Mouse (Mus musculus) hindbrain, embryonic 13.5 days (tissue): ENCODE measurements around the gene Celsr2. TPM values are rescaled to one million over a fixed set of nuclear protein-coding genes. Genes with fewer than 3 reads are reported as not detected.
A peak's percentile ranks its signal among the peaks of the same experiment; 100 is the strongest.

Experiments used
- ATAC-seq: fragments of 200-750 bp; cut with Nextera tagmentation; 2 replicates; pipeline ENCODE4 v1.8.0; 2017; ENCODE audit warnings: moderate TSS enrichment; ENCODE audit not compliant: low FRiP score
- H3K27ac ChIP-seq: fragments of 300-500 bp; sonication (generic); 2 replicates; pipeline ENCODE4 v1.5.1; 2015; ENCODE audit warnings: inconsistent platforms, mild to moderate bottlenecking, moderate library complexity
- H3K27me3 ChIP-seq: fragments of 300-500 bp; sonication (generic); 2 replicates; pipeline ENCODE4 v1.6.1; 2015; ENCODE audit warnings: mild to moderate bottlenecking, inconsistent platforms
- H3K36me3 ChIP-seq: fragments of 300-500 bp; sonication (generic); 2 replicates; pipeline ENCODE4 v1.6.1; 2015; ENCODE audit warnings: mild to moderate bottlenecking, inconsistent platforms
- H3K4me1 ChIP-seq: fragments of 300-500 bp; sonication (generic); replicated peaks from 2 replicates; pipeline ENCODE4 v1.6.1; 2015; ENCODE audit warnings: inconsistent platforms
- H3K4me2 ChIP-seq: fragments of 300-500 bp; sonication (generic); 2 replicates; pipeline ENCODE4 v1.6.1; 2015; ENCODE audit warnings: inconsistent platforms, mild to moderate bottlenecking, moderate library complexity
- H3K4me3 ChIP-seq: fragments of 300-500 bp; sonication (generic); 2 replicates; pipeline ENCODE4 v1.5.1; 2015; ENCODE audit warnings: mild to moderate bottlenecking, inconsistent platforms
- H3K9ac ChIP-seq: fragments of 300-500 bp; sonication (generic); 2 replicates; pipeline ENCODE4 v1.6.1; 2015; ENCODE audit warnings: mild to moderate bottlenecking, inconsistent platforms
- H3K9me3 ChIP-seq: fragments of 300-500 bp; sonication (generic); 2 replicates; pipeline ENCODE4 v1.6.1; 2016; ENCODE audit warnings: inconsistent platforms
- WGBS: fragments of 180-500 bp; shearing (Covaris S2); methylation state at CpG from one replicate; pipeline ENCODE4 v1.1.7; 2015; 5-methylcytosine and 5-hydroxymethylcytosine counted together
- polyA plus RNA-seq: library from polyadenylated mRNA; unstranded; fragments of >200 nt; fragmentation: Nextera tagmentation; extraction: Ambion mirVana; gene quantifications from 2 replicates; pipeline ENCODE4 v1.2.1, GENCODE M21; 2015

The Celsr2 gene
- polyA plus RNA-seq, 1 experiment from 2014 or later, result 50.5 TPM

DNA sequence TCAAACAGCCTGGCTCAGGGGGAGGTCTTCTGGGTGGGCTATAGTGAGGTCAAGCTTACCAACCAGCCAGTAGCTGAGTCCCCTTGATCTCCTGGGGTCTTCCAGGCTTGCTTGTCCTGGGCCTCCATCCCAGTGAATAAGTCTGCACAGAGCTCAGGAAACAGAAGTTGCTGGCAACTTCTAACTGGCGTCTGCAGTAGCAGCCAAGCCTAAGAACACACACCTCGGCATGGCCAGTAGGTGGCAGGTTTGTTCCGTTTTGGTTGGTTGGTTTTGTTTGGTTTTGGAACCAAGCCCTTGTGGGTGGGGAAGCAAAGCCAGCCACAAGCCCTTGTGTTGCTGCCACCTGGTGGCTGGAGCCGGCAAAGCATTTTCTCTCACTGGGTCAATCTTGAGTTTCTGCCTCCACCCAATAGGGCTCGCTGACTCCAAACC, 26.2 kb downstream of the Celsr2 start:
- Histone ChIP-seq H3K4me3 (no peak overlapping the region), H3K36me3 (peaks cover 32% of the 10 kb centered on the region), H3K9me3 (no peaks in the 10 kb centered on the region), H3K27ac (peak overlapping the region; percentile 64; the same call in 1 of the 2 replicates), H3K4me1 (peaks cover 24% of the 10 kb centered on the region), H3K27me3 (no peaks in the 10 kb centered on the region), H3K4me2 (no peak overlapping the region), H3K9ac (no peak overlapping the region)
- WGBS, result 3% methylated on average over 5 of the region's 5 CpGs
- ATAC-seq, result peak; percentile 70

DNA sequence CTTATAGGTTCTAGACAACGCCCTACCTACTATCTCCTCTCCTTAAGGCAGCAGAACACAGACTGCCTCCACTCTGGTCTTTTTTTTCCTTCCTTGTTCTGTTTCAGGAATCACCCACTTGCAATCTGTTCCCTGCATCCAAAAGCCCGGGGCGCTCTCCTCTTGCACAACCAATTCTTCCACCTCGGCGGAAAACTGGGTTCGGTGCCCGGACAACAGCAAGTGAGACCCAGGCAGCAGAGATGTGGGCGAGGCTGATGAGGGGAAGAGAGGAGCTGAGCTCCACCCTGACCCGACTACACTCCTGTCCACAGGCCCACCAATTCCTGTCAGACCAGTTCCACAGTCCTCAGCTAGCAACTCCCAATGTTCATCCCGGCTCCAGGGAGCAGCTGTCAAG, 29.2 kb downstream of the Celsr2 start:
- Histone ChIP-seq H3K9ac (no peak overlapping the region), H3K27ac (no peak overlapping the region), H3K36me3 (peaks cover 3% of the 10 kb centered on the region; the same call in 1 of the 2 replicates), H3K27me3 (no peaks in the 10 kb centered on the region), H3K4me2 (no peak overlapping the region), H3K4me3 (no peak overlapping the region), H3K9me3 (no peaks in the 10 kb centered on the region), H3K4me1 (peaks cover 28% of the 10 kb centered on the region)
- 89% methylated on average over 10 of the region's 10 CpGs for WGBS
- ATAC-seq, result no peak

DNA sequence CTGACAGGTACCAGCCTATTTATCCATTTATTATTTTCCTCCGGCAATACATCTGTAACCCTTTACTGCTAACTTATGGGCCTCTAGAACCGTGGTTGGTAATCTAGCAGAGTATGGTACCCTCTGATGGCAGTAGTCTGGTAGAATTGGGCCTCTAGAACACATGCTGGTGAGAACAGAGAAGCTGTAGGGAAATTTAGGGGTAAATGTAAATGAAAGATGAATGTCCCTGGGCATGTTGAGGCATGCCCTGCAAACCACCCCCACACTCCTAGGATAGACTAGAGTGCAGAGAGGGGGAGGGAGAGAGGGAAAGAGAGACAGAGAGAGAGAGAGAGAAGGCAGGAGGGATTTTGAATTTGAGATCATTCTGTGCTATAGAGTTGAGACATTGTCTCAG, 30.9 kb downstream of the Celsr2 start:
- peak overlapping the region; percentile 63; the same call in 1 of the 2 replicates for H3K9ac ChIP-seq
- WGBS, result 29% methylated on average over 2 of the region's 2 CpGs
- H3K4me2 ChIP-seq, result peak overlapping the region; percentile 60
- peaks cover 26% of the 10 kb centered on the region for H3K4me1 ChIP-seq
- no peaks in the 10 kb centered on the region for H3K9me3 ChIP-seq
- peak overlapping the region; percentile 59 for H3K4me3 ChIP-seq
- no peak overlapping the region for H3K27ac ChIP-seq
- no peaks in the 10 kb centered on the region for H3K27me3 ChIP-seq
- no peaks in the 10 kb centered on the region for H3K36me3 ChIP-seq
- no peak for ATAC-seq

DNA sequence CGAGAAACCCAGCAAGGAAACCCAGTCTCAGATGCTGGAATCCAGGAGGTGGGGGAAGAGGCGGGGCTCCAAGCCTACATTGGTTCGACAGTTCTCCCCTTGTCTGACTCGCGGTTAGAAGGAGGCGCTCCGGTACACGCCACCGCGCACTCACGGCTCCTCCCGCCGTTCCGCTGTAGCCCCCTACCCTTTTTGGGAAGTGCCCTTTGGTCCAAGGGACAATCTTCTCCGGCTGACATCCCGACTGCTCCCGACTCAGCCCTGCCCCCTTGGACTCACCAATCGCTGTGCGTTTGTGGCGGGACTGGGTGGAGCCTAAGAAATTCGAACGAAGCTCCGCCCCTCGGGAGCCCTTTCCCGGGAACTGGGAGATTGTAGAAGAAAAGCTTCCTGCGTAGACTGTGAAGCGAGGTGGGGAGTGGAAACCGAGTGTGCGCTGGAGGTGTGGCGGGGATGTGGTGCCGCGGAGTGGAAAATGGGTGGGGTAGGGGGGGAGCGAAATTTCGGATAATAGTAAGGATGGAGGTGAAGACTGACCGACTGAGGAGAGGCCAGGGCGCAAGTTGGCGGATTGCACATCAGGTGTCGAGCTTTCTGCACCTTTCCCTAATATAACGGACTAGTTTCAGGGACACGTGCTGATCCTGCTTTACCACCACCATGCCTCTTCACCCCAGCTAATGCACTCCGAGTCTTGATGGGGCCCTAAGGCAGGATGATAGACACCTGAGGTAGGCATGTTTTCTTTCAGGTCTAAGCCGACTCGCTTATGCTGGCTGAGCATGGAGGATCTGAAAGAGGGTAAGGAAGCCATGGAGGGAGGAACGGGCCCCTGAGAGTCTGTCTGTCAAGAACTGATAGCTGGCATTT, 31.6 kb downstream of the Celsr2 start, which contains the start of gene Psrc1:
Gene Psrc1 (plus strand): TSS at position 355 of the 870 bp plus-strand sequence.
- peaks cover 26% of the 10 kb centered on the region for H3K4me1 ChIP-seq
- no peaks in the 10 kb centered on the region for H3K9me3 ChIP-seq
- H3K27ac ChIP-seq, result peak within 1 kb of the TSS; percentile 70; the same call in 1 of the 2 replicates
- peak within 1 kb of the TSS; percentile 59 for H3K4me3 ChIP-seq
- no peaks in the 10 kb centered on the region for H3K36me3 ChIP-seq
- peak; percentile 92 for ATAC-seq
- H3K4me2 ChIP-seq, result peak within 1 kb of the TSS; percentile 60
- H3K9ac ChIP-seq, result peak within 1 kb of the TSS; percentile 63
- 1% methylated on average over 44 of the region's 44 CpGs for WGBS
- H3K27me3 ChIP-seq, result no peaks in the 10 kb centered on the region

DNA sequence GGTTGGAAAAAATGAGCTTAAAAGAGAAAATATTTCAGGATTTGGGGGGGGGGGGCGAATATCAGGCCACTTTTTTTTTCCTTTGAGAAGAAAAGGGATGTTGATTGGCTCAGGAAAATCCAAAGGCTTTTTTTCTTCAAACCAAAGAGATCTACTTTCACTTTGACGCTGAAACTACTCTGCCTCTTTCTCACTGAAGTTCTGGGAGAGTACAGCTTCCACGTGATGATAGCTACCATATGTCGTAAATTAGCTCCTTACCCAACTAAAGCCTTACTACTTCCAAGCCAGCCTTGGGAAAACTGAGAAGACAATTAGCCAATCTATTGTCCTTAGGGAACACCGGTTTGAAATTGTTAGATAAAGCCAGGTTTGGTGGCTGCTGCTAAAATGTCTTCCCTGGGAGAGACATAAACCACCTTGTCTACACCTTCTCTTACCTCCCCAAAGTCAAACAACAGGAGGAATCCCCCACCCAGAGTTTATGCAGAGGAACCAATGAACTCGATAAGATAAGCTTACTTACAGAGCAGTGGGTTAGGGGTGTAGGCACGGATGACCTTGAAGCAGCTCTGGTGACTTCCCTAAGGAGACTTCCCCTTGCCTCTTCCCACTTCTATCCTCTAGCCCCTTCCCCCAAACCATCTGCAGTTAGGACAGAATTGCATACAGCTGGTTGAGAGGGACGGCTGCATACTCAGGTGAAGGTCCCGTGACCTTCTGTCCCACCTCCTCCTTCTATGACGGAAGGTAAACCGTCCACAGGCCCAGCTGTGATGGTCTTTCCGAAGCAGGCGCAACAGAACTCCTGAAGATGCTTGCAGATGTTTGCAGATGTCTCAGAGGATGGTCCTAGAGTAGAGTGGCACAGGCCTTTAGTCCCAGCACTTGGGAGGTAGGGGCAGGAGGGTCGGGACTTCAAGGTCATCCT, 33.1 kb downstream of the Celsr2 start:
- Histone ChIP-seq H3K4me2 (no peak overlapping the region), H3K27ac (no peak overlapping the region), H3K4me1 (peaks cover 26% of the 10 kb centered on the region), H3K36me3 (no peaks in the 10 kb centered on the region), H3K9ac (no peak overlapping the region), H3K9me3 (no peaks in the 10 kb centered on the region), H3K27me3 (no peaks in the 10 kb centered on the region), H3K4me3 (no peak overlapping the region)
- WGBS, result 80% methylated on average over 14 of the region's 14 CpGs
- no peak for ATAC-seq

GRCm38 (mm10) chr3:108380695-108381094, 34.7 kb downstream of the Celsr2 start:
- Histone ChIP-seq H3K9ac (no peak overlapping the region), H3K36me3 (no peaks in the 10 kb centered on the region), H3K4me2 (no peak overlapping the region), H3K27me3 (no peaks in the 10 kb centered on the region), H3K27ac (no peak overlapping the region), H3K4me3 (no peak overlapping the region), H3K4me1 (peaks cover 26% of the 10 kb centered on the region), H3K9me3 (no peaks in the 10 kb centered on the region)
- WGBS, result 80% methylated on average over 6 of the region's 6 CpGs
- ATAC-seq, result no peak

GRCm38 (mm10) chr3:108378875-108379663, 36.3 kb downstream of the Celsr2 start:
- Histone ChIP-seq H3K36me3 (no peaks in the 10 kb centered on the region), H3K27ac (no peak overlapping the region), H3K4me3 (no peak overlapping the region), H3K4me2 (no peak overlapping the region), H3K9ac (no peak overlapping the region), H3K9me3 (no peaks in the 10 kb centered on the region), H3K4me1 (peaks cover 16% of the 10 kb centered on the region), H3K27me3 (no peaks in the 10 kb centered on the region)
- WGBS, result 84% methylated on average over 7 of the region's 7 CpGs
- no peak for ATAC-seq

GRCm38 (mm10) chr3:108372691-108373090, 42.7 kb downstream of the Celsr2 start:
- Histone ChIP-seq H3K27me3 (no peaks in the 10 kb centered on the region), H3K9ac (no peak overlapping the region), H3K9me3 (no peaks in the 10 kb centered on the region), H3K27ac (no peak overlapping the region), H3K4me1 (peaks cover 1% of the 10 kb centered on the region; the same call in 1 of the 2 replicates), H3K36me3 (no peaks in the 10 kb centered on the region), H3K4me2 (no peak overlapping the region), H3K4me3 (no peak overlapping the region)
- WGBS, result 91% methylated on average over 3 of the region's 3 CpGs
- ATAC-seq, result no peak

GRCm38 (mm10) chr3:108372274-108372673, 43.1 kb downstream of the Celsr2 start:
- Histone ChIP-seq H3K4me1 (peaks cover 4% of the 10 kb centered on the region; the same call in 1 of the 2 replicates), H3K4me2 (no peak overlapping the region), H3K4me3 (no peak overlapping the region), H3K9me3 (no peaks in the 10 kb centered on the region), H3K36me3 (no peaks in the 10 kb centered on the region), H3K9ac (no peak overlapping the region), H3K27me3 (no peaks in the 10 kb centered on the region), H3K27ac (no peak overlapping the region)
- ATAC-seq, result no peak
- WGBS, result 65% methylated on average over 3 of the region's 3 CpGs

GRCm38 (mm10) chr3:108368721-108369120, 46.6 kb downstream of the Celsr2 start:
- ATAC-seq, result no peak
- Histone ChIP-seq H3K4me2 (no peak overlapping the region), H3K4me1 (peaks cover 15% of the 10 kb centered on the region), H3K27ac (no peak overlapping the region), H3K9me3 (no peaks in the 10 kb centered on the region), H3K27me3 (no peaks in the 10 kb centered on the region), H3K36me3 (no peaks in the 10 kb centered on the region), H3K9ac (no peak overlapping the region), H3K4me3 (no peak overlapping the region)
- WGBS, result 83% methylated on average over 5 of the region's 5 CpGs

- 87% methylated on average over 3 of the region's 3 CpGs for WGBS
- H3K27me3 ChIP-seq, result no peaks in the 10 kb centered on the region
- H3K27ac ChIP-seq, result no peak overlapping the region
- H3K9me3 ChIP-seq, result no peaks in the 10 kb centered on the region
- peaks cover 18% of the 10 kb centered on the region for H3K4me1 ChIP-seq
- H3K4me2 ChIP-seq, result 0 out of 2 replicates have a peak overlapping the region, but pooled peaks have one; percentile 29
- H3K9ac ChIP-seq, result no peak overlapping the region
- ATAC-seq, result no peak
- no peaks in the 10 kb centered on the region for H3K36me3 ChIP-seq
- H3K4me3 ChIP-seq, result no peak overlapping the region
These were observed 47.5 kb downstream of the Celsr2 start for GRCm38 (mm10) chr3:108367828-108368227.
